Mouse (Mus musculus): Measurements from ENCODE around the gene Olfr774.
"Not testable (repeated sequence)": the region's sequence is repeated elsewhere in the genome, so short reads cannot be mapped to it uniquely, and the experiment has no call there.

The Olfr774 gene

GRCm38 (mm10) chr10:129235904-129236303 is at the start of gene Olfr774:
TSS of gene Olfr774 (plus strand) at chr10:129236204.
- no peak for DNase-seq (ENCODE audit: low spot score in 2 of 2)

GRCm38 (mm10) chr10:129187319-129187718 is 48.7 kb upstream of the Olfr774 start, which contains the start of gene Olfr773:
TSS of gene Olfr773 (minus strand) at chr10:129187419.
- DNase-seq (ENCODE audit: low spot score in 2 of 2) = not testable (repeated sequence)

- DNase-seq (ENCODE audit: low spot score in 2 of 2) = no peak
Observed at GRCm38 (mm10) chr10:129230737-129231136, 5.3 kb upstream of the Olfr774 start.

GRCm38 (mm10) chr10:129248112-129248511 is 12.1 kb downstream of the Olfr774 start, which contains the start of gene Olfr775:
TSS of gene Olfr775 (plus strand) at chr10:129248412.
- DNase-seq (ENCODE audit: low spot score in 2 of 2) = no peak

GRCm38 (mm10) chr10:129258827-129259226 is 22.8 kb downstream of the Olfr774 start, which contains the start of gene Olfr776:
TSS of gene Olfr776 (plus strand) at chr10:129259127.
- DNase-seq (ENCODE audit: low spot score in 2 of 2) = no peak

GRCm38 (mm10) chr10:129271081-129271535 is 35.1 kb downstream of the Olfr774 start, which contains the start of gene Olfr777:
TSS of gene Olfr777 (minus strand) at chr10:129271485.
- no peak for DNase-seq (ENCODE audit: low spot score in 2 of 2)

Data from spleen, postnatal 36 days (tissue).